Mouse (Mus musculus): ENCODE measurements around the gene Ctdspl. TPM values are rescaled to one million over a fixed set of nuclear protein-coding genes. Genes with fewer than 3 reads are reported as not detected.

Ctdspl gene
- total RNA-seq, 2 experiments from 2014 or later = 16.0 to 17.5 TPM

DNA sequence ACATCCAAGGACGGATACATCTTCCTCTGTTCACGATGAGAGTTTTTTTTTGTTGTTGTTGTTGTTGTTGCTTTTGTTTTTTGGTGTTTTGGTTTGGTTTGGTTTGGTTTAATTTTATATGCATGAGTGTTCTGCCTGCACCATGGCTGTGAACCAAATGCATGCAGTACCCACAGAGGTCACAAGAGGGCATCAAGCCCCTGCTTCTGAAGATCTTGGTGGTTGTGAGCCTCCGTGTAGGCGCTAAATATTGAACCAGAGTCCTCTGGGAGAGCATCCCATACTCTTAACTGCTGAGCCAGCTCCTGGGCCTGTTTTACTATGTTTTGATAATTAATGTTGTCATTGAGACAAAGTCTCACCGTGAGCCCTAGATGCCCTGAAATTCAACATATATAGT, 11.0 kb upstream of the Ctdspl start:
- DNase-seq = no peak
- intact Hi-C loops (cut with DNase I) = no loop called here

DNA sequence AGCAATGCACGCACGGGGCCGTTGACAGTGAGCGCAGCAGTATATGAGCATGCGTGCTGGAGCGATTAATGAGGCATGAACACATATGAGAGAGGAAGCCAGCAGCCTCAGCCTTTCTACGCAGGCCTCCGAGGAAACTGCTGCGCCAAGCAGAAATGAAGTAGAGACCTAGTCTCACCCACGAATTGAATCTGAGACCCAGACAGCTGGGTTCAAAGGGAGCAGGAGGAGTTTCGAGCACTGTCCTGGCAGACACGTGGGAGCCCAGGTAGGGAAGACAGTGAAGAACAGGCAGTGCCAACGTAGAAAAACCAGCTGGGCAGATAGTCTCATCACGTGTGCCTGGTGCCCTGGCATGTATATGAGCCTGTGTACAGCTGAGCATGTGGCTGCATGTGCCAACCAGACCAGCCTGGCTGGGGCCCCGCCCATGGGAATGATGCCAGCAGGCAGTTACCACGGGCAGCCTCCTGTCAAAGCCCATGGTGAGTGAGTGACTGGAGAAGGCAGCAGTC, 6.5 kb upstream of the Ctdspl start:
- no peak for DNase-seq
- intact Hi-C loops (cut with DNase I) = loop anchor here (1.0 kb wide), 2 partner anchors 110 to 148 kb away; no protein-coding TSS in a partner anchor

DNA sequence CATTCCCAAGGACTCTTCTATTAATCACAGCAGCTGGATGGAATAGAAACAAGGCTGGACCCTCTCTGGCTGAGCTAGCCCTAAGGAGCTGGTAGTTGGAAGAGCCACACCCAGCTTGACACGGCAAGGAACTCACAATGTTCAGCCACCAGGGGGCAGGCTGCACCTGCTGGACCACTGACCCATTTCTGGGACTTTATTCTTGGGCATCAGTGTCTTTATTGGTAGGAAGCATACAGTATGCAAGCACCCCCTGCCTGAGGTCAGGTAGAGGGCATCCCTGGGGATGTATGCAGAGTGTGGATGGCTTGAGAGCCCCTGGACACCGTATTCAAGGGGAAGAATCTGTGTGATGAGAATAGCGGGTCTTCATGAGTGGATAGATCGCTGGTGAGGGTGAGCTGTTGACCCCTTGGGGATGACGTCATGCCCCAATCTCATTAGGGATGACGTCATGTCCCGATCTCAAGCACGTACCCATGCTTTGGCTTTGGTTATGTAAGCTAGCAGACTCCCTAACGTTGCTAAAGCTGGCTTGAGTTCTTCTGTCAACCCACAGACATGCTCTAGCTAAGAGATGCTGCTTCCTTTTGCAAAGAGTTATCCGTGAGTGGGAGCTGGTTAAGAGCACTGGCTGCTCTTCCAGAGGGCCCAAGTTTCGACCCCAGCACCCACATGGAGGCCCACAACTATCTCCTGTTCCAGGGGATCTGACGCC, 5.3 kb upstream of the Ctdspl start:
- peak; percentile 88 to 93 for DNase-seq
- intact Hi-C loops (cut with DNase I) = loop anchor here (1.0 kb wide), 2 partner anchors 108 to 146 kb away; no protein-coding TSS in a partner anchor

DNA sequence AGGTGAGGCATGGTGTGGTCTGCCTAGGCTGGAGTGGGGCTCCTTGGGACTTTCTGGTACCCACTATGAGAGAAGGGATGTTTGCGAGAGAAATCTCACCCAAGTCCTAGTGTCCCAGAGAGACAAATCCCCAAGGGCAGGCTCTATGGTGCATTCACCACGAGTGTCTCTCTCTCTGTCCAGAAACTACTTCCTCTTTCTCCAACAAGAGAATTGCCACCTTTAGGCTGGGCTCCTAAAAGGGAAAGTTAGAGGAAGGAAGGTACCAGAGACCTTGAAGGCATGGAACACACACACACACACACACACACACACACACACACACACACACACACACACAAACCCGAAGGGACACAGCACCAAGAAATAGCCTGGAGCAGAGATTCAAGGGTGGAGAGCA, 4.3 kb upstream of the Ctdspl start:
- no peak for DNase-seq
- intact Hi-C loops (cut with DNase I) = no loop called here

DNA sequence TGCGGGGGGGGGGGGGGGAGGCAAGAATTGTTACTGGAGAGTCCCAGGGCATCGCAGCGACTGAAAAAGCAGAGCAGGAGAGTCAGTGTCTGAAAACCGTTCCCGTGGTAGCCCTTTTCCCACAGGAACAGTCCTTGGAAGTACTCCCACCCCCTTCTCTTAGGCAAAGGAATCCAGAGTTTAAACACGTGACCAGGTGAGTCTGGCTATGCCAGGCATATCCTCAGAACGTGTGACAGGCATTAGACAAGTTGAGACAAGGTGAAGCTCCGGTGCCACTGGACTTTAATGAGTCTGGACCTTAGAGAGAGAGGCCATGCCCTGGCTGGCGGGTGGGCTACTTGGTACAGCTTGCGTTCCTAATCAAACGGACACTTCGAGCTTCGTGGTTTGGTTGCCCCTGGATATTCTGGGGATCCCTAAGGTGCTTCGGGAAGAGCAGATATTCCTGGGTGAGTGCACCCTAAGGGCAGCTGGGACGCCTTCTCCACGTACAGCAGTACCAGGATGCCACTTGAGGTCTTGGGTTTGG, 1.6 kb upstream of the Ctdspl start:
- no peak for DNase-seq
- intact Hi-C loops (cut with DNase I) = loop anchor here (5.0 kb wide), 1 partner anchor 58 kb away; no protein-coding TSS in a partner anchor

DNA sequence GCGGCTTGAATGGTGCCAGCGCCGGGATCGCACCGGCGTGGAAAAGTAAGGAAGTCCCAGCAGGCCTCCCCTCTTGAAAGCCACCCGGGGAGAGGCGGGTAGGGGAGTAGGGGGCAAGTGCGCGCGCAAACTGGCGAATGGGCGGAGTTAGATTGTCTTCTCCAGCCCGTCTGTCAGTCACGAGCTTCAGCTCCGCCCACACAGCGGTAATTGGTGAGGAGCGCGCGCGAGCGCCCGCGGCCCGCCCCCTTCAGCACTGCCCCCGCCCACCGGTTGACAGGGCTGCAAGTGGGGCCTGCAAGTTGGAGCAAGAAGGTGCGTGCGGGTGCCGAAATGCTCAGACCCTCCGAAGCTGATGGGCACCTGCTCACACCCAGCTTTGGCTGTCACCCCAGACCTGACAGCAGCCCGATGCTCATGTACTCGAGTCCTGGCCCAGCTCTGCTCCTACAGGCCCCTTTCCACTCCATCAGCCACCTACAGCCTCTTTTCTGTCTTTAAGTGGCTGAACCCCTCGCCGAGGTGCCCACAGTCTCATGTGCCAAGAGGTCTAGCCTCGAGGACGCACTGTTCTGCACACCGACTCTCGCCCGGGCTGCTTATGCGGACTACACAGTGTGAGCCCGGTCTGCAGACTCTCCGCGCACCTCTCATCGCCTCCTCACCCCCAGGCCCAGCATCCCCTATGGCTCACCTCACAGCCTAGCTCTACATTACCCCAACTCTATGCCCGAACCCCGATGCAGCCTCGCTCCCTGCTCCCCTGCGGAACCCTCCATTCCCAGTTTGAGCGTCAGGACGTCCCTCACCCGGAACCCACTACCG, 755 bp upstream of the Ctdspl start:
- intact Hi-C loops (cut with DNase I) = loop anchor here (5.0 kb wide), 1 partner anchor 57 kb away; no protein-coding TSS in a partner anchor
- DNase-seq = peak; percentile 97

DNA sequence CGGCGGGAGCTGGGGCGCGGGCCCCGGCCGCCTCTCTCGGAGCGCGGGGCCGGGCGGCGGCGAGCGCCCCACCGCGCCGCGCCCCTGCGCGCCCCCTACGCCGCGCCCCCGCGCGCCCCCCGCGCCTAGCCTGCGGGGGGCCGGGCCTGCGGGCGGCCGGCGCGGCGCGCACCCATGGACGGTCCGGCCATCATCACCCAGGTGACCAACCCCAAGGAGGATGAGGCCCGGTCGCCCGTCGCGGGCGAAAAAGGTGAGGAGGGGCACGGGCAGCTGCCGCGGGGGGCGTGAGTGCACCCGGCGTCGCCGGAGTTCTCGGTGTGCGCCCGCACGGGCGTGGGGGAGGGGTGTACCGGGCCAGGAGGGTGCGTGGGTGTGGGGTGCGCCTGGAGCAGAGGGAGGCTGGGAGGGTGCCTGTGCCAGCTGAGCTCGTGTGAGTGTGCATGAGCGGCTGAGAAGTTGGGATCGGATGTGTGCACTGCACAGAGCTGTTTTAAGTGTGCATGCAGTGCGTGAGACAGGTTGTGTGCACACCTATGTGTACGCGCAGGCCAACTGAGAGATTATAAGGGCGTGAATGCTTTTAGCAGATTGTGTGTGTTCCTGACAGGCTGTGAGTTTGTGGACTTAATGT, 552 bp downstream of the Ctdspl start:
- DNase-seq = peak; percentile 57 to 59
- intact Hi-C loops (cut with DNase I) = loop anchor here (5.0 kb wide), 1 partner anchor 55 kb away; no protein-coding TSS in a partner anchor

DNA sequence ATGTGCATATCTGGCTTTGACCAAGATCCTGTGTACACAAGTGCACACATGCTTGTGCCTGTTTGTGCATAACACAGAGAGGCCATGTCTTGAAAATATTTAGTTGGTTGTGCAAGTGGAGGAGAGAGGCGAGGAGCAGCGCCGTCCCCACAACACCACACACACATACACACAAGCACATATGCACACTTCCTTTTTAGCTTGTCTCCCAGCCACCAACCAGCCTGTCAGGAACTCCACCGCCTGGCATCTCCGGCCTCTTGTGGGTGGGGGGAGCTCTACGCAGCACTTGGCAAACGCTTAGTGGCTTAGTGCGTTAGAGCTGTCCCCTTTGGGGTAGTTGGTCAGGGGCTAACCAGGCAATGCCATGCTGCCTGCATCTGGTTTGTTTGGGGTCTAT, 1.2 kb downstream of the Ctdspl start:
- no peak for DNase-seq
- intact Hi-C loops (cut with DNase I) = loop anchor here (5.0 kb wide), 1 partner anchor 55 kb away; no protein-coding TSS in a partner anchor

DNA sequence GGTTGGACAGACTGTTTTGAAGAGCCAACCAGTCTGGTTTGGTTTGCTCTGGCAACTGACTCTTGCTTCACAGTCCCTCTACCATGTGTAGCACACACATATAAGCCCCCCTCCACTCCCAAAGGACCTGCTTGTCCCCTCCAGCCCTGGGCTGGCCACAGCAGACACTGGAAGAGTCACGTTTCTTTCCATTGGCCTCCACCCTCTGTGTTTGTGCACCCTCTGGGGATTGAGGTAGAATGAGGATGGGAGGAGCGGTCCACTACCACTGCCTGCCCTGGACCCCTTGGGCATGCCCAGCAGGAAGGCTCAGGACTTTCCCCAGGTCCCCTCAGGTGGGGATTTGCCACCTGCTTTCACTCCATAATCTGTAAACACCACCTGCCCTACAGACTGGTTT, 1.8 kb downstream of the Ctdspl start:
- intact Hi-C loops (cut with DNase I) = loop anchor here (5.0 kb wide), 1 partner anchor 54 kb away; no protein-coding TSS in a partner anchor

DNA sequence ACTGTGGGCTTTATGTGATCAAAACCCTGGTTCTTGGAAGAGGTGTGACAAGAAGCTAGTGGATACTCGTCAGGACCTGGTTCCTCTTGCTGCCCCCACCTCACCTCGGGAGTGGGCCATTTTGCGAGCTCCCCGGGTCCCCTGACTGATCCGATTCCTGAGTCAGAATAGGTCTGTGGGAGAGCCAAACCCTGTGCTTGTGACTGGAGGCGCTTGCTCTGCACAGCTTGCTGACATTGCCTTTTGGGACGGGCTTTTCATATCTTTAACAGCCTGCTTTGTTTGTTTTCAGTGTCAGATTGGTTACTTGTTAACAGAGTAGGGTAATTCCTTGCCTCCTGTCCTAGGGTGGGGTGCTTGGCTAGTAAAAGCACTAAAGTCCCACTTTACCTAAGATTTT, 2.4 kb downstream of the Ctdspl start:
- no peak for DNase-seq
- intact Hi-C loops (cut with DNase I) = loop anchor here (5.0 kb wide), 1 partner anchor 54 kb away; no protein-coding TSS in a partner anchor

More for the DNA sequence above, 1.8 kb downstream of the Ctdspl start:
- DNase-seq = no peak

DNA sequence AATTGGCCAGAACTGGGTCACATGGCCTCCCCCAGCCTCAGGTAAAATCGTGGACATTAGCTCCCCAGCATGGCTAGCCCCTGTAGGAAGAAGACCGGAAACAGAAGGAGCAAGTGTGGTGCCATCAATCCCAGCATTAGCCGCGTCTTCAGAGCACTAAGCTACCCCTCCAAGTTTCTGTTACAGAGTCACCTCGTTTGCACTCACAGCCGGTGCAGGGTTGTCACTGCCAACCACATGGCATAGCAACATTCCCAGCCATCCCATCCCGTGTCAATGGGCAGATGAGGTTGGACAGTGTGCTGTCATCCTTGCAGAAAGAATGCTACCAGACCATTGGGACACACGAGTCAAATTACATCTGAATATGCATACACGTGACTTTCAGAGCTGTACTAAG, 4.4 kb downstream of the Ctdspl start:
- DNase-seq = no peak
- intact Hi-C loops (cut with DNase I) = no loop called here

DNA sequence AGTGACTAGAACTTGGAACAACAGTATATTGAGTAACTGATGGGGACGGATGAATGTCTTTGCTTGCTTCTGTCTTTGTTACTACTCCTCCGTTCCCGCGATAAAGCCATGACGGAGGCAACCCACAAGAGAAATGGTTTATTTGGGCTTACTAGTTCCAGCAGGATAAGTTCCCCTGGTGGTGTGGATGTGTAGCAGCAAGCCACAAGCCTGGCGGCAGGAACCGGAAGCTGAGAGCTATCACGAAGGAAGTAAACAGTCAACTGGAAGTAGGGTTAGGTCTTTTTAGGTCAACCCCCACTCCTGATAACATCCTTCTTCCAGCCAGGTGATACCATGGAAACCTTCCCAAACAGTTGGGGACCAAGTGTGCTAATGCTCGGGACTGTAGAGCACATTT, 7.5 kb downstream of the Ctdspl start:
- no peak for DNase-seq
- intact Hi-C loops (cut with DNase I) = no loop called here

DNA sequence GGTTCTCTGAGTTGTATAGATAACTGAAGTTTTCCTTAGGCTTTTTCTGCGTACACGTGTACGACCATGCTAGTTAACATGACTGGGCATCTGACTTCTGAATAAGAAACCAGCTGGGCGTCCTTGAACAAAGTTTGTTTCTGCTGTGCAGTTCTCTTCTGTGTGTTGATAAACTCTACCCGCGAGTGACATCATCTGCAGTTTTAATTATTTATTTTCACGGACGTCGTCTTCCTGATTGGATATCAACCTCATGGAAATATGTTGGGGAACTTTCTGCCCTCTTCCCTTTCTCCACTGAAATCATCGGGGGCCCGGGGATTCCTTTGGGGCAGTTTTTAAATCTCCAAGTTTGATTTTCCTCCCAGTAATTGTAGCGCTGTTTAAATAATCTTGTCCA, 8.1 kb downstream of the Ctdspl start:
- no peak for DNase-seq
- intact Hi-C loops (cut with DNase I) = no loop called here

DNA sequence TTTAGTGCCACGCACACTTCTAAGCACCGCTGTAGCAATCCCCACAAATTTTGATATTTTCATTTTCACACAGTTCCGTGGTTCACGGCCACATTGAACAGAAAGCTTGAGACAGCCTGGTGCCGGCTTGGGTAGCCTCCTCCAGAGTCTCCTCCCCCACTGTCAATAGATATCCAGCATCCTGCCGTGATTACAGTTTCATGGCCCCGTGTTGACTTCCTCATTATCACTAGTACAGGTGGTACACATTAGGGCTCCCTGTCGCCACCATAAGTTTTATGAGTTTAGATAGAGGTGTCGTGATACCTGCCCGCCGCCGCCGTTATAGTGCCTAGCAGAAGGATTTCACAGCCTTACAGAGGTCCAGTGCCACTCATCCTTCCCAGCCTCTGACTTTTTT, 8.8 kb downstream of the Ctdspl start:
- no peak for DNase-seq
- intact Hi-C loops (cut with DNase I) = no loop called here

DNA sequence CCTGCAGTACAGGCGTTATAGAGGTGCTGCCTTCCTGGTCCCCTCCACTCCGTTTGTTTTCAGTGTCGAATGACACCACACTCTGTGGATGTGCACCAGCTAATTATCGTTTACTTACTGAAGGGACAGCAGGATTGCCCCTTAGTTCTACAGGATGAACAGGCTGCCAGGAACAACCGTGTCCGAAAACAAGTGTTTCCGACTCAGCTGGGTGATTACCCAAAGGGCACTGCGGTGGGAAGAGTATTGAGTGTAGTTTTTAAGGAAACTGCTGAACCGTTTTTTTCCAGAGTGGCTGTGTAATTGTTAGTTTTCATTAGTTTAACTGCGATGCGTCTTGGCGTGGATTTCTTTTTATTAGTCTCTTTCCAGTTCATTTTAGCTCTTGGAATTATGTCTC, 9.8 kb downstream of the Ctdspl start:
- no peak for DNase-seq
- intact Hi-C loops (cut with DNase I) = no loop called here

DNA sequence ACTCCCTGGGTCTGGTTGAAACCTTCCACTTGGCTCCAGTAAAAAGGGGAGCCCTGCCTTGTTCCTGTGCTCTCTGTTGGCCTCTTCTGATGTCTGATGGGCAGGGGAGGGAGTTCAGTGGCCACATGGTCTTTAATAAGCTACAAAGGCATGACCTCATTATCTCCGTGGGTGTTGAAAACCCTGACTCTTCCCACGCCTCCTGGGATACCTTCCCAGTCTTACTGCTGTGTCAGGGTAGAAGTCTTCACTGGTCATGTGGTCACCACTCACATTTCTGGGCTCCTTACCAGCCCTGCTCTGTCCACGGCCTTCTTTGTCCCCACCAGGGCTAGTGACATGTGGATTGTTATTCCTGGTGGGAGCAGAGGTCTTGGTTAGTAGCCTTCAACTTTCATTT, 11.3 kb downstream of the Ctdspl start:
- peak; percentile 76 to 77 for DNase-seq
- intact Hi-C loops (cut with DNase I) = no loop called here

DNA sequence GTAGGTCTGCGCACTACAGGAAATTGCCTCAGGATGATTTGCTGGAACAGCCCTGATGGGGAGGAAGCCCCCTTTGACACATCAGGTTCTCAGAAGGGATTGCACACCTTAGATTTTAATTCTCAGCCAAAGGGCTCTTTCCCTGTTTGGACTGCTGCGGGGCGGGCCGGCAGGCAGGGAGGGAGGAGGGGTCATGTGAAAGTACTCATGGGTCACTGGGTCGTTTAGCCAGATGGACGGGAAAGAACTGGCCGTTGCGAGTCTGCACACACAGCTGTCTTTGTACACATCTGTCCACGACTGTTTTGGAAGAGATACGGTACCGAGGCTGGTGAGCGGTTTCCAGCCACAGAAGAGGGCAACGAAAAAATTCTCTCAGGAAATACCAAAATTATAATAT, 13.2 kb downstream of the Ctdspl start:
- intact Hi-C loops (cut with DNase I) = no loop called here
- no peak for DNase-seq

DNA sequence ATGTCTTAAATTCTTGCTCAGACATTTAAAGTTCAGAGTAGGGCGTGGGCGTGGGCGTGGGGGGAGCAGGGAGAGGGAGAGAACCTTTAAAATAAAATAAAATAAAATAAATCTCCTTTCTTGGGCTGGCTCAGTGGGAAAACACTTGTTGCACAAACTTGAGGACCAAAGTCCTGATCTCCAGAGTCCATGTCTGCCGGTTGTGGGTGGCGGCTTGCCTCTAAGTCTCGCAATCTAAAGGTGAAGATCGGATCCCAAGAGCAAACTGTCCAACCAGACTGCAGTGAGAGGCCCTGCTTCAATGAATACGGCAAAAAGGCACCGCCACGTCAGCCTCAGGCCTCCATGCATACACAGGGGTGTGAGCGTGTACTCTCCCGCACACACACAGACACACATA, 13.6 kb downstream of the Ctdspl start:
- intact Hi-C loops (cut with DNase I) = no loop called here
- DNase-seq = no peak

DNA sequence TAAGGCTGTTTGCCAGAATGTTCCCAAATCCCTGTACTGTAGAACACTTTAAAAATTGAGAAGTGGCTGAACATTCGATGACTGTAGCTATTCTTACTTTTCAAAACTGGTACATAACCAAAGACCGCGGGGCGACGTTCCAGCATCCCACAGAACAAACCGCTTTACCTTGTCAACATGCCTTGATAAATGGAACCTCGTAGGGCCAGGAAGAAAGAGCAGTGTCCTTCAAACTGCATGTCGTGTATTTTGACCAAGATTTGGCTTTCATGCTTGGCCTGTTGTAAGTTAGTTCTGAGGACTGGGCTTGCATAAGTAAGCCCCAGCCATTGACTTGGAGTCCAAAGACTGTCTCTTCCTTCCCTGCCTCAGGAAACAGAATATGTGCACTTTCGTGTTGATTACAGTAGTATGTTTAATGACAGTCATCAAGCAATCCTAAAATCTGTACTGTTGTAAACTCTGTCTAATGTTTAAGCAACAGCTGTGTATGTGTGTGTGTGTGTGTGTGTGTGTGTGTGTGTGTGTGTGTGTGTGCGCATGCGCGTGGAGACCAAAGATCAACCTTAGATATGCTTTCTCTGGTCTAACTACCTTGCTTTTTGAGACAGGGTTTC, 14.4 kb downstream of the Ctdspl start:
- intact Hi-C loops (cut with DNase I) = no loop called here
- no peak for DNase-seq

DNA sequence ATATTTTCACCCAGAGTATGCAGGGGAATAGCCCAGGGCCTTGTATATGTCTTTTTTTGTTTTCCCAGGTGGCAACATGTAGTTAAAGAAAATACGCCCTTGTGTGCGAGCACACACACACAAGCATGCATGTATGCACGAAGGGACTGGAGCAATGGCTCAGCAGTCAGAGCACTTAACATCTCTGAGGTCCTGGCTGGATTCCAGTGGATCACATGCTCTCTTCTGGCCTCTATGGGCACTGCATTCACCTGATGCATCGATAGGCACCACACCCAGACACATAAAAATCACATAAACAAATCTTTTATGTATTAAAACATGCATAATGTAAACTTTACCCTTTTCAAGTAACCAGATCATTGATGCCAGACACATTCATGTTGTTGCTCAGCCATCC, 15.8 kb downstream of the Ctdspl start:
- no peak for DNase-seq
- intact Hi-C loops (cut with DNase I) = no loop called here
